Mouse (Mus musculus): ENCODE data around the gene Usp36. TPM values are rescaled to one million over a fixed set of nuclear protein-coding genes. Genes with fewer than 3 reads are reported as not detected.
"Not testable (repeated sequence)": the region's sequence is repeated elsewhere in the genome, so short reads cannot be mapped to it uniquely, and the experiment has no call there.

Usp36 gene
- polyA plus RNA-seq, 1 experiment, result 26.8 TPM

GRCm38 (mm10) chr11:118312132-118312723, 22.2 kb upstream of the Usp36 start:
- Histone ChIP-seq H3K4me1 (ENCODE audit: control insufficient read depth, insufficient read depth, low read length) (no peaks in the 10 kb centered on the region), H3K9me3 (replicated peaks; ENCODE audit: control insufficient read depth, insufficient read depth, low read length, poor library complexity, severe bottlenecking) (0 out of 2 replicates have a peak, but pooled peaks cover 6% of the 10 kb centered on the region), H3K27ac (ENCODE audit: insufficient read depth, low read length) (no peak overlapping the region), H3K4me3 (ENCODE audit: low read depth, low read length) (no peak overlapping the region), H3K9ac (ENCODE audit: low read depth, poor library complexity, severe bottlenecking) (no peak overlapping the region), H3K36me3 (ENCODE audit: control insufficient read depth, insufficient read depth, low read length, poor library complexity, severe bottlenecking) (no peaks in the 10 kb centered on the region), H3K27me3 (ENCODE audit: control insufficient read depth, insufficient read depth, low read length, poor library complexity, severe bottlenecking) (no peaks in the 10 kb centered on the region)
- TF ChIP-seq EP300 (IDR thresholded peaks at IDR 0.05; ENCODE audit: insufficient read depth, low read depth, low read length), result no peak
- TF ChIP-seq POLR2A (IDR thresholded peaks at IDR 0.05; ENCODE audit: insufficient read depth, low read length), result no peak
- no peak for TF ChIP-seq CTCF (IDR thresholded peaks at IDR 0.05; ENCODE audit: low read depth, low read length)

DNA sequence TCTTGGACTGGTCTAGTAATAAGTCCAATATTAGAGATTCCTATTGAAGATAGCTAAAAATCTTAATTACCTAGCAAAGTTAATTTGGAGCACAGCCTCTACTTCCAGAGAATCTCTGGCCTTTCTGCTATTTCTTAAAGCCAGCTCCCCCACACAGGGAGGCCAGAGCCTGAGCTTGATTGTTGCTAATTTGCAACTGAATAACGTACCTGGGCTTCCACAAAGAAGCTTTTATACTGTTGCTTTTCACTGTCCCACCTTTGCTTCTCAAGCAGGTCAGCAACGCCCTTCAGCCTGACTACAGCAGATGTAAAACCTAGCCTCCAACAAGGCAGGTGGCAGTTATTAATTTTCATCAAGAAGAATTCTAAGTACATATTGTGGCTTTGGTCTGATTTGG, 17.9 kb upstream of the Usp36 start:
- H3K4me1 ChIP-seq (ENCODE audit: control insufficient read depth, insufficient read depth, low read length); H3K36me3 ChIP-seq (ENCODE audit: control insufficient read depth, insufficient read depth, low read length, poor library complexity, severe bottlenecking); H3K27me3 ChIP-seq (ENCODE audit: control insufficient read depth, insufficient read depth, low read length, poor library complexity, severe bottlenecking); H3K9me3 ChIP-seq (replicated peaks; ENCODE audit: control insufficient read depth, insufficient read depth, low read length, poor library complexity, severe bottlenecking); H3K9ac ChIP-seq (ENCODE audit: low read depth, poor library complexity, severe bottlenecking); H3K4me3 ChIP-seq (ENCODE audit: low read depth, low read length); H3K27ac ChIP-seq (ENCODE audit: insufficient read depth, low read length): not testable (repeated sequence)

DNA sequence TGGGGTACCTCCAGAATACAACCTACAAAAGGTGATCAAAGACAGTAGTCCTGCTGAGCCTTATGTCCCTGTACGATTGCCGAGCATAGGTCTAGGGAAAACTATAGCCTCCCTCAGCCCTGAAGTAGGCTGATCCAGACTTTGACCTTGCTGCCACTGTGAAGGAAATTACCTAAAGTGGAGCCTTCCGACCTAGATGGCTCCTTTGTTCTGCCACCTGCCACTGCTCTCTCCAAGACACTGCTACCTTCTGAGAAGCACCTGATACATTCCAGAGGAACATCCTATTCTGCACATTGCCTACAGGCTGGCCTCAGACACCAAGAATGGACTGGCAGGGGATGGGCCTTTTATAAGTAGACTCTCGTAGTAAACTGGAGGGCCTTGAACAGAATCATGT, 13.9 kb upstream of the Usp36 start:
- not testable (repeated sequence) for H3K4me1 ChIP-seq (ENCODE audit: control insufficient read depth, insufficient read depth, low read length); H3K9me3 ChIP-seq (replicated peaks; ENCODE audit: control insufficient read depth, insufficient read depth, low read length, poor library complexity, severe bottlenecking); H3K9ac ChIP-seq (ENCODE audit: low read depth, poor library complexity, severe bottlenecking); H3K4me3 ChIP-seq (ENCODE audit: low read depth, low read length); H3K27ac ChIP-seq (ENCODE audit: insufficient read depth, low read length); H3K27me3 ChIP-seq (ENCODE audit: control insufficient read depth, insufficient read depth, low read length, poor library complexity, severe bottlenecking); H3K36me3 ChIP-seq (ENCODE audit: control insufficient read depth, insufficient read depth, low read length, poor library complexity, severe bottlenecking)

DNA sequence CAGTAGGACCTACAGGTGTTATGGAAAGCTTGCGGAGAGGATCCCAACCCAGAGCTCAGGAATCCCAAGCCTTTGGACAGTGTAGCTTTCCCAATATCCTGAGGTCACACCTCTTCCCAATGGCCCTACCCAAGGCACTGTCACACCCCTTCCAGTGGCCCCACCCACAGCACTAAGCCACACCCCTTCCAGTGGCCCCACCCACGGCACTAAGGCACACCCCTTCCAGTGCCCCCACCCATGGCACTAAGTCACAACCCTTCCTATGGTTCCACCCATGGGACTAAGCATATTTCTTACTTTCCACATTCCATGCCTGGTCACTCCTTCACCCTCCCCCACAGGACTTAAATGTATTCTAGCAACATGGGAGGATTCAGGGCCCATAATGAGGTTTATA, 8.8 kb upstream of the Usp36 start:
- H3K9ac ChIP-seq (ENCODE audit: low read depth, poor library complexity, severe bottlenecking), result no peak overlapping the region
- no peaks in the 10 kb centered on the region for H3K4me1 ChIP-seq (ENCODE audit: control insufficient read depth, insufficient read depth, low read length)
- H3K4me3 ChIP-seq (ENCODE audit: low read depth, low read length), result no peak overlapping the region
- TF ChIP-seq POLR2A (IDR thresholded peaks at IDR 0.05; ENCODE audit: insufficient read depth, low read length) (no peak), EP300 (IDR thresholded peaks at IDR 0.05; ENCODE audit: insufficient read depth, low read depth, low read length) (no peak), CTCF (IDR thresholded peaks at IDR 0.05; ENCODE audit: low read depth, low read length) (no peak)
- H3K27ac ChIP-seq (ENCODE audit: insufficient read depth, low read length), result no peak overlapping the region
- no peaks in the 10 kb centered on the region for H3K36me3 ChIP-seq (ENCODE audit: control insufficient read depth, insufficient read depth, low read length, poor library complexity, severe bottlenecking)
- H3K27me3 ChIP-seq (ENCODE audit: control insufficient read depth, insufficient read depth, low read length, poor library complexity, severe bottlenecking), result no peaks in the 10 kb centered on the region
- no peaks in the 10 kb centered on the region for H3K9me3 ChIP-seq (replicated peaks; ENCODE audit: control insufficient read depth, insufficient read depth, low read length, poor library complexity, severe bottlenecking)

GRCm38 (mm10) chr11:118297967-118298366, 7.9 kb upstream of the Usp36 start:
- Histone ChIP-seq H3K27me3 (ENCODE audit: control insufficient read depth, insufficient read depth, low read length, poor library complexity, severe bottlenecking) (no peaks in the 10 kb centered on the region), H3K27ac (ENCODE audit: insufficient read depth, low read length) (no peak overlapping the region)

DNA sequence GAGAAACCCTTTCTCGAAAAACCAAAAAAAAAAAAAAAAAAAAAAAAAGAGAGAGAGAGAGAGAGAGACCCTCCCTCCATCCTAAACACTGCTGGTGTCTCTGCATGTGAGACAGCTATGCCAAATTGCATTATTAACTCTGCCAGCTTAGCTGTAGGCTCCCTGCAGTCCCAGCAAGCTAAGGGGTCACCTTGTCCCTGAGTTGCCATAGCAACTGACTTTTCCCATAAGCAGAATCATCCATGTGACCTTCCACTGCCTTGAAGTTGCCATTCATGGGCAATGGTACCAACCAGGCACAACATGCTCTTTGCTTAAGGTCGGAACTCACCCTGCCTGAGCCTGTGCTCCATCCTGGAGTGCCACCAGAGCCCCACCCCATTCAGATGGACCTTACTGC, 5.0 kb upstream of the Usp36 start:
- Histone ChIP-seq H3K27ac (ENCODE audit: insufficient read depth, low read length) (no peak overlapping the region), H3K9ac (ENCODE audit: low read depth, poor library complexity, severe bottlenecking) (no peak overlapping the region), H3K4me3 (ENCODE audit: low read depth, low read length) (no peak overlapping the region), H3K36me3 (ENCODE audit: control insufficient read depth, insufficient read depth, low read length, poor library complexity, severe bottlenecking) (no peaks in the 10 kb centered on the region), H3K4me1 (ENCODE audit: control insufficient read depth, insufficient read depth, low read length) (no peaks in the 10 kb centered on the region), H3K27me3 (ENCODE audit: control insufficient read depth, insufficient read depth, low read length, poor library complexity, severe bottlenecking) (no peaks in the 10 kb centered on the region), H3K9me3 (replicated peaks; ENCODE audit: control insufficient read depth, insufficient read depth, low read length, poor library complexity, severe bottlenecking) (no peaks in the 10 kb centered on the region)
- no peak for TF ChIP-seq CTCF (IDR thresholded peaks at IDR 0.05; ENCODE audit: low read depth, low read length)
- TF ChIP-seq EP300 (IDR thresholded peaks at IDR 0.05; ENCODE audit: insufficient read depth, low read depth, low read length), result no peak
- no peak for TF ChIP-seq POLR2A (IDR thresholded peaks at IDR 0.05; ENCODE audit: insufficient read depth, low read length)

More at GRCm38 (mm10) chr11:118297967-118298366, 7.9 kb upstream of the Usp36 start:
- H3K4me1 ChIP-seq (ENCODE audit: control insufficient read depth, insufficient read depth, low read length), result no peaks in the 10 kb centered on the region
- H3K9ac ChIP-seq (ENCODE audit: low read depth, poor library complexity, severe bottlenecking), result no peak overlapping the region
- TF ChIP-seq CTCF (IDR thresholded peaks at IDR 0.05; ENCODE audit: low read depth, low read length), result peak; percentile 48
- TF ChIP-seq POLR2A (IDR thresholded peaks at IDR 0.05; ENCODE audit: insufficient read depth, low read length), result no peak
- no peak overlapping the region for H3K4me3 ChIP-seq (ENCODE audit: low read depth, low read length)
- no peaks in the 10 kb centered on the region for H3K36me3 ChIP-seq (ENCODE audit: control insufficient read depth, insufficient read depth, low read length, poor library complexity, severe bottlenecking)
- H3K9me3 ChIP-seq (replicated peaks; ENCODE audit: control insufficient read depth, insufficient read depth, low read length, poor library complexity, severe bottlenecking), result no peaks in the 10 kb centered on the region
